Mouse (Mus musculus): ENCODE measurements around the gene Fam102a. TPM values are rescaled to one million over a fixed set of nuclear protein-coding genes. Genes with fewer than 3 reads are reported as not detected.
"Not testable (repeated sequence)": the region's sequence is repeated elsewhere in the genome, so short reads cannot be mapped to it uniquely, and the experiment has no call there.

The Fam102a gene
- 21.5 and 24.4 TPM in 2 replicates for total RNA-seq (2014; rRNA removed)
- polyA plus RNA-seq (2015; fragmentation: Nextera tagmentation; extraction: Ambion mirVana): 6.8 and 7.2 TPM in 2 replicates

GRCm38 (mm10) chr2:32534733-32535471 is at the start of gene Fam102a:
TSS of gene Fam102a (plus strand) at chr2:32535332.
- H3K9ac ChIP-seq (replicated peaks; ENCODE audit: low read length, poor library complexity, severe bottlenecking): peak within 1 kb of the TSS; percentile 94
- WGBS: 1% methylated on average over 61 of the region's 67 CpGs
- DNase-seq (ENCODE audit: low spot score): peak; percentile 98
- peak within 1 kb of the TSS; percentile 92 for H3K4me3 ChIP-seq (ENCODE audit: low read depth, low read length)
- ATAC-seq (ENCODE audit: low FRiP score): peak; percentile 95
- H3K27me3 ChIP-seq (ENCODE audit: insufficient read depth, low read length): no peaks in the 10 kb centered on the region
- H3K27ac ChIP-seq (ENCODE audit: low read depth, low read length): peak within 1 kb of the TSS; percentile 91
- peak within 1 kb of the TSS; percentile 65 for H3K4me2 ChIP-seq (ENCODE audit: low read depth, low read length, poor library complexity, severe bottlenecking)
- no peaks in the 10 kb centered on the region for H3K36me3 ChIP-seq (ENCODE audit: insufficient read depth, low read length)
- no peak for TF ChIP-seq CTCF (IDR thresholded peaks at IDR 0.05)
- H3K9me3 ChIP-seq (ENCODE audit: low read length): no peaks in the 10 kb centered on the region
- peaks cover 13% of the 10 kb centered on the region for H3K4me1 ChIP-seq (ENCODE audit: insufficient read depth, low read length)

DNA sequence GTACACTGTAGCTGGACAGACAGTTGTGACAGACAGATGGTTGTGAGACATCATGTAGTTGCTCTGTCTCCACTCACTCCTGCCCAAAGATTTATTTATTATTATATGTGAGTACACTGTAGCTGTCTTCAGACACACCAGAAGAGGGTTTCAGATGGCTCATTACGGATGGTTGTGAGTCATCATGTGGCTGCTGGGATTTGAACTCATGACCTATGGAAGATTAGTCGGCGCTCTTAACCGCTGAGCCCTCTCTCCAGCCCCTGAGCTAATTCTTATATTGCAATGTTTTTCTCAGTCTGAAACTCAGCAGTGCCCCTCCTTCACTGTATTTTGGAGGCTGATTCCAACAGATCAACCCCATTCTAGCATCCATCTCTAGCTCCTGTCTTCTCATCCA is 49.4 kb upstream of the Fam102a start:
- H3K27me3 ChIP-seq (ENCODE audit: insufficient read depth, low read length): no peaks in the 10 kb centered on the region
- no peak for TF ChIP-seq CTCF (IDR thresholded peaks at IDR 0.05)
- no peaks in the 10 kb centered on the region for H3K36me3 ChIP-seq (ENCODE audit: insufficient read depth, low read length)
- no peak overlapping the region for H3K4me2 ChIP-seq (ENCODE audit: low read depth, low read length, poor library complexity, severe bottlenecking)
- DNase-seq (ENCODE audit: low spot score) (no peak), ATAC-seq (ENCODE audit: low FRiP score) (no peak)
- H3K27ac ChIP-seq (ENCODE audit: low read depth, low read length): no peak overlapping the region
- no peaks in the 10 kb centered on the region for H3K9me3 ChIP-seq (ENCODE audit: low read length)
- no peak overlapping the region for H3K4me3 ChIP-seq (ENCODE audit: low read depth, low read length)
- WGBS: 92% methylated on average over 4 of the region's 4 CpGs
- H3K4me1 ChIP-seq (ENCODE audit: insufficient read depth, low read length): no peaks in the 10 kb centered on the region
- no peak overlapping the region for H3K9ac ChIP-seq (replicated peaks; ENCODE audit: low read length, poor library complexity, severe bottlenecking)

DNA sequence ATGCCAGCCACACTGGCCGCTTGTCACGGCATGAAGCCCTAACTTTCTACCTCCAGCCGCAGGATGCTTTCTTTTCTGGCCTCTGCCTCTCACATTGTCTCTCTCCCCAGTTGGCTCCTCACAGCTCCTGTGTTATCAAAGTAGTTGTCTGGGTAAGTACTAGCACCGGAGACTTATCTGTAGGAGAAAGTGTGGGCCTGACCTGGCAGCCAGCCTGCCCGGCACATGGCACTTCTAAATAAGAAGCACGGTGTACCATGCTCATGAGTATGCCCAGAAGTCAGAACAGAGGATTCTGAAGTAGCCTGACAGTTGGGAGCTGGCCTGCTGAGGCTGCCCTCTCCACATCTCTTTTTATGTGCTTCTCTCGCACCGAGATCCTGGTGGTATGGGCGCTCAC is 49.0 kb upstream of the Fam102a start:
- no peaks in the 10 kb centered on the region for H3K36me3 ChIP-seq (ENCODE audit: insufficient read depth, low read length)
- no peak for TF ChIP-seq CTCF (IDR thresholded peaks at IDR 0.05)
- no peak for DNase-seq (ENCODE audit: low spot score)
- H3K4me2 ChIP-seq (ENCODE audit: low read depth, low read length, poor library complexity, severe bottlenecking): no peak overlapping the region
- H3K27me3 ChIP-seq (ENCODE audit: insufficient read depth, low read length): no peaks in the 10 kb centered on the region
- H3K9ac ChIP-seq (replicated peaks; ENCODE audit: low read length, poor library complexity, severe bottlenecking): no peak overlapping the region
- H3K4me1 ChIP-seq (ENCODE audit: insufficient read depth, low read length): no peaks in the 10 kb centered on the region
- no peak overlapping the region for H3K4me3 ChIP-seq (ENCODE audit: low read depth, low read length)
- ATAC-seq (ENCODE audit: low FRiP score): no peak
- WGBS: 89% methylated on average over 9 of the region's 9 CpGs
- no peaks in the 10 kb centered on the region for H3K9me3 ChIP-seq (ENCODE audit: low read length)
- H3K27ac ChIP-seq (ENCODE audit: low read depth, low read length): no peak overlapping the region

- H3K9me3 ChIP-seq (ENCODE audit: low read length): no peaks in the 10 kb centered on the region
- H3K9ac ChIP-seq (replicated peaks; ENCODE audit: low read length, poor library complexity, severe bottlenecking): no peak overlapping the region
- H3K27ac ChIP-seq (ENCODE audit: low read depth, low read length): no peak overlapping the region
- H3K27me3 ChIP-seq (ENCODE audit: insufficient read depth, low read length): no peaks in the 10 kb centered on the region
- peak; percentile 38; the same call in 1 of the 2 replicates for ATAC-seq (ENCODE audit: low FRiP score)
- H3K36me3 ChIP-seq (ENCODE audit: insufficient read depth, low read length): no peaks in the 10 kb centered on the region
- WGBS: 4% methylated on average over 6 of the region's 6 CpGs
- peak; percentile 91 for DNase-seq (ENCODE audit: low spot score)
- H3K4me2 ChIP-seq (ENCODE audit: low read depth, low read length, poor library complexity, severe bottlenecking): no peak overlapping the region
- peak; percentile 85 for TF ChIP-seq CTCF (IDR thresholded peaks at IDR 0.05)
- no peaks in the 10 kb centered on the region for H3K4me1 ChIP-seq (ENCODE audit: insufficient read depth, low read length)
- no peak overlapping the region for H3K4me3 ChIP-seq (ENCODE audit: low read depth, low read length)
These were observed 48.0 kb upstream of the Fam102a start for GRCm38 (mm10) chr2:32487124-32487623.

DNA sequence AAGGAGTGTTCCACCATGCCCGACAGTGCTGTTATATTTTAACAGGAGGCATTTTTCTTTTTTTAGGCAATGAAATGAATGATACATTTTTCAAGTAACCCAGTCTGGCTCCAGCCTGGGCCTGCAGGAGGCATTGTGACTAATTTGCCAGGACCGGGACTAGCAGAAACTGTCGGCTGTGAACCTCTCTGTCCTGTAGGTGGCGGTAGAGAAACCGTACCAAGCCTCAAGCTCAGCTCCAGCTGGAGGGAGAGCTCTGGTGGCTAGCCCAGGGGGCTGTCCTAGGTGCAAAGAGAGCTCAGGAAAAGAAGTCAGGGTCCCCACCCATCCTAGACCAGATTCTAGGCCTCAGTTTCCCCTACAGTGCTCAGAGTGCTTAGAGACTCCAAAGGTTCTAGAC is 46.5 kb upstream of the Fam102a start:
- Histone ChIP-seq H3K9ac (replicated peaks; ENCODE audit: low read length, poor library complexity, severe bottlenecking) (no peak overlapping the region), H3K9me3 (ENCODE audit: low read length) (no peaks in the 10 kb centered on the region), H3K4me2 (ENCODE audit: low read depth, low read length, poor library complexity, severe bottlenecking) (no peak overlapping the region), H3K4me1 (ENCODE audit: insufficient read depth, low read length) (no peaks in the 10 kb centered on the region), H3K4me3 (ENCODE audit: low read depth, low read length) (no peak overlapping the region), H3K36me3 (ENCODE audit: insufficient read depth, low read length) (no peaks in the 10 kb centered on the region), H3K27ac (ENCODE audit: low read depth, low read length) (no peak overlapping the region), H3K27me3 (ENCODE audit: insufficient read depth, low read length) (no peaks in the 10 kb centered on the region)
- WGBS: under 1% methylated on average over 5 of the region's 5 CpGs
- DNase-seq (ENCODE audit: low spot score) (peak; percentile 90), ATAC-seq (ENCODE audit: low FRiP score) (peak; percentile 66; the same call in 1 of the 2 replicates)
- peak; percentile 87 for TF ChIP-seq CTCF (IDR thresholded peaks at IDR 0.05)

DNA sequence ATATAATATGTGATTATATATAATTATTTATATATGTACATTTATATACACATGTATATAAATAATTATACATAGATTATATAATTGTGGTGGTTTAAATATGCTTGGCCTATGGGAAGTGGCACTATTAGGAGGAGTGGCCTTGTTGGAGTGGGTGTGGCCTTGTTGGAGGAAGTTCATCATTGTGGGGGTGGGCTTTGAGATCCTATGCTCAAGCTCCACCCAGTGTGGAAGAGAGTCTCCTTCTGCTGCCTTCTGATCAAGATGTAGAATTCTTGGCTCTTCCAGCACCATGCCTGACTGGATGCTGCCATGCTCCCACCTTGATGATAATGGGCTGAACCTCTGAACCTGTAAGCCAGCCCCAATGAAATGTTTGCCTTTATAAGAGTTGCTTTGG is 44.4 kb upstream of the Fam102a start:
- not testable (repeated sequence) for H3K27me3 ChIP-seq (ENCODE audit: insufficient read depth, low read length); H3K4me3 ChIP-seq (ENCODE audit: low read depth, low read length); H3K9ac ChIP-seq (replicated peaks; ENCODE audit: low read length, poor library complexity, severe bottlenecking); H3K36me3 ChIP-seq (ENCODE audit: insufficient read depth, low read length); H3K4me2 ChIP-seq (ENCODE audit: low read depth, low read length, poor library complexity, severe bottlenecking); H3K4me1 ChIP-seq (ENCODE audit: insufficient read depth, low read length); H3K27ac ChIP-seq (ENCODE audit: low read depth, low read length); DNase-seq (ENCODE audit: low spot score); H3K9me3 ChIP-seq (ENCODE audit: low read length); ATAC-seq (ENCODE audit: low FRiP score)
